Mouse (Mus musculus) thymus, adult 2 months (tissue): ENCODE measurements around the gene Cyb561d2. TPM values are rescaled to one million over a fixed set of nuclear protein-coding genes. Genes with fewer than 3 reads are reported as not detected.

Experiments
- DNase-seq: peaks from one replicate; pipeline ENCODE4 v3.0.0; 2021
- H3K27ac ChIP-seq: fragments of 200-500 bp; 2 replicates; pipeline ENCODE4 v1.5.1; 2012; ENCODE audit warnings: low read length, control low read depth; ENCODE audit not compliant: control insufficient read depth, insufficient read depth
- H3K27me3 ChIP-seq: fragments of 200-500 bp; 2 replicates; pipeline ENCODE4 v1.6.1; 2012; ENCODE audit warnings: mild to moderate bottlenecking, low read length, moderate library complexity, mixed read lengths; ENCODE audit not compliant: control insufficient read depth, insufficient read depth
- H3K36me3 ChIP-seq: fragments of 200-500 bp; 2 replicates; pipeline ENCODE4 v1.6.1; 2012; ENCODE audit warnings: mild to moderate bottlenecking, low read length, moderate library complexity; ENCODE audit not compliant: control insufficient read depth, insufficient read depth
- H3K4me1 ChIP-seq: fragments of 200-500 bp; replicated peaks from 2 replicates; pipeline ENCODE4 v1.6.1; 2012; ENCODE audit warnings: low read length; ENCODE audit not compliant: control insufficient read depth, insufficient read depth
- H3K4me3 ChIP-seq: fragments of 200-500 bp; 2 replicates; pipeline ENCODE4 v1.5.1; 2012; ENCODE audit warnings: mild to moderate bottlenecking, low read length, control low read depth, moderate library complexity; ENCODE audit not compliant: control insufficient read depth, insufficient read depth
- CTCF ChIP-seq: fragments of 200-500 bp; IDR thresholded peaks from 2 replicates; pipeline ENCODE4 v1.5.1; 2012; ENCODE audit warnings: mild to moderate bottlenecking, control low read depth, low read length, moderate library complexity, borderline replicate concordance; ENCODE audit not compliant: control insufficient read depth, poor library complexity, insufficient read depth; ENCODE audit errors: extremely low read depth
- POLR2A ChIP-seq: fragments of 200-500 bp; IDR thresholded peaks from 2 replicates; pipeline ENCODE4 v1.6.1; 2012; ENCODE audit warnings: mild to moderate bottlenecking, low read length, control low read depth, moderate library complexity; ENCODE audit not compliant: control insufficient read depth, poor library complexity, insufficient read depth; ENCODE audit errors: extremely low read depth
- WGBS: fragments of 180-500 bp; shearing (Covaris S2); methylation state at CpG from one replicate; pipeline ENCODE4 v1.1.7; 2018; 5-methylcytosine and 5-hydroxymethylcytosine counted together
- polyA plus RNA-seq: library from polyadenylated mRNA; depleted of rRNA; stranded (reverse); fragments of >200 nt; gene quantifications from 2 replicates; pipeline ENCODE4 v1.2.3, GENCODE M21; 2012

Gene Cyb561d2
- polyA plus RNA-seq, 1 experiment = 84.3 TPM

- Histone ChIP-seq H3K4me1 (no peaks in the 10 kb centered on the region), H3K27me3 (no peaks in the 10 kb centered on the region; the same call in 1 of the 2 replicates), H3K36me3 (no peaks in the 10 kb centered on the region), H3K4me3 (no peak overlapping the region), H3K27ac (no peak overlapping the region)
- no peak for TF ChIP-seq POLR2A
- WGBS = 83% methylated on average over 14 of the region's 14 CpGs
- DNase-seq = no peak
Observed at GRCm38 (mm10) chr9:107510384-107511100, 31.5 kb downstream of the Cyb561d2 start.

GRCm38 (mm10) chr9:107508266-107508665, 33.7 kb downstream of the Cyb561d2 start:
- Histone ChIP-seq H3K27ac (no peak overlapping the region), H3K4me3 (no peak overlapping the region), H3K27me3 (no peaks in the 10 kb centered on the region; the same call in 1 of the 2 replicates), H3K36me3 (no peaks in the 10 kb centered on the region), H3K4me1 (no peaks in the 10 kb centered on the region)
- WGBS = 59% methylated on average over 10 of the region's 10 CpGs
- DNase-seq = no peak
- TF ChIP-seq CTCF (no peak), POLR2A (no peak)

GRCm38 (mm10) chr9:107504662-107505537, 37.1 kb downstream of the Cyb561d2 start:
- no peak for DNase-seq
- H3K27me3 ChIP-seq = no peaks in the 10 kb centered on the region; the same call in 1 of the 2 replicates
- 93% methylated on average over 19 of the region's 19 CpGs for WGBS

GRCm38 (mm10) chr9:107502131-107502846, 39.7 kb downstream of the Cyb561d2 start:
- Histone ChIP-seq H3K4me1 (no peaks in the 10 kb centered on the region), H3K27ac (no peak overlapping the region), H3K4me3 (no peak overlapping the region), H3K27me3 (no peaks in the 10 kb centered on the region), H3K36me3 (no peaks in the 10 kb centered on the region)
- DNase-seq = no peak
- 86% methylated on average over 12 of the region's 12 CpGs for WGBS
- TF ChIP-seq CTCF = no peak
- TF ChIP-seq POLR2A = no peak

More at GRCm38 (mm10) chr9:107504662-107505537, 37.1 kb downstream of the Cyb561d2 start:
- H3K27ac ChIP-seq = no peak overlapping the region
- H3K4me3 ChIP-seq = no peak overlapping the region
- H3K36me3 ChIP-seq = no peaks in the 10 kb centered on the region
- no peaks in the 10 kb centered on the region for H3K4me1 ChIP-seq
- TF ChIP-seq CTCF (no peak), POLR2A (no peak)

- no peak overlapping the region for H3K27ac ChIP-seq
- TF ChIP-seq POLR2A = no peak
- no peak for TF ChIP-seq CTCF
- no peaks in the 10 kb centered on the region for H3K36me3 ChIP-seq
- WGBS = 63% methylated on average over 3 of the region's 3 CpGs
- no peaks in the 10 kb centered on the region for H3K4me1 ChIP-seq
- DNase-seq = no peak
- no peak overlapping the region for H3K4me3 ChIP-seq
- H3K27me3 ChIP-seq = no peaks in the 10 kb centered on the region
Observed at GRCm38 (mm10) chr9:107500708-107501286, 41.2 kb downstream of the Cyb561d2 start.

GRCm38 (mm10) chr9:107496359-107496758, 45.6 kb downstream of the Cyb561d2 start:
- Histone ChIP-seq H3K27me3 (no peaks in the 10 kb centered on the region), H3K4me3 (no peak overlapping the region), H3K27ac (no peak overlapping the region), H3K36me3 (no peaks in the 10 kb centered on the region), H3K4me1 (no peaks in the 10 kb centered on the region)
- WGBS = 88% methylated on average over 3 of the region's 3 CpGs
- TF ChIP-seq CTCF (no peak), POLR2A (no peak)
- no peak for DNase-seq

GRCm38 (mm10) chr9:107494238-107494637, 47.8 kb downstream of the Cyb561d2 start:
- 90% methylated on average over 12 of the region's 12 CpGs for WGBS

More at GRCm38 (mm10) chr9:107494238-107494637, 47.8 kb downstream of the Cyb561d2 start:
- Histone ChIP-seq H3K27ac (no peak overlapping the region), H3K27me3 (no peaks in the 10 kb centered on the region), H3K4me1 (no peaks in the 10 kb centered on the region), H3K4me3 (no peak overlapping the region), H3K36me3 (no peaks in the 10 kb centered on the region)
- no peak for TF ChIP-seq POLR2A
- TF ChIP-seq CTCF = no peak
- no peak for DNase-seq
